ENCODE assay signal across 30 mouse cellular contexts in genomic region chrX:38039666-38040065, GRCm38 (mm10). TPM values are rescaled to one million over a fixed set of nuclear protein-coding genes. Genes with fewer than 3 reads are reported as not detected.
"Had no signal": no experiment of that assay in that cellular context is flagged by ENCODE, and none has a peak within 500 bp of the region (broad histone marks: within the 10 kb centered on the region; RNA-seq: fewer than 3 reads in every experiment).

No protein-coding gene starts in this region.

- H3K4me3 ChIP-seq: limb, embryonic 10.5 days; limb, embryonic 13.5 days; liver, embryonic 12.5 days; liver, embryonic 15.5 days; lung, embryonic 15.5 days; megakaryocyte, embryonic 14.5 days; midbrain, embryonic 10.5 days; midbrain, embryonic 13.5 days; myocyte; neural tube, embryonic 13.5 days had no signal

- H3K27me3 ChIP-seq: limb, embryonic 13.5 days; liver, embryonic 12.5 days; liver, embryonic 15.5 days; lung, embryonic 15.5 days; midbrain, embryonic 13.5 days; neural tube, embryonic 13.5 days had no signal

- H3K27ac ChIP-seq: limb, embryonic 10.5 days; limb, embryonic 13.5 days; liver, embryonic 12.5 days; liver, embryonic 15.5 days; lung, embryonic 15.5 days; midbrain, embryonic 10.5 days; midbrain, embryonic 13.5 days; neural tube, embryonic 13.5 days had no signal

- ATAC-seq: liver, embryonic 12.5 days; midbrain, embryonic 13.5 days; midbrain, embryonic 16.5 days had no signal

- H3K4me2 ChIP-seq: limb, embryonic 13.5 days; liver, embryonic 12.5 days; liver, embryonic 15.5 days; lung, embryonic 15.5 days; midbrain, embryonic 13.5 days; neural tube, embryonic 13.5 days had no signal

- H3K36me3 ChIP-seq: limb, embryonic 10.5 days; limb, embryonic 13.5 days; liver, embryonic 12.5 days; liver, embryonic 15.5 days; lung, embryonic 15.5 days; midbrain, embryonic 10.5 days; midbrain, embryonic 13.5 days; neural tube, embryonic 13.5 days had no signal

- DNase-seq: kidney, adult 2 months; kidney, postnatal 10 days; kidney, postnatal 36 days; liver; lung, adult 18-20 months; lung, postnatal 10 days; lung, postnatal 36 days; thymus, postnatal 25 days had no signal

- H3K4me1 ChIP-seq: limb, embryonic 10.5 days; limb, embryonic 13.5 days; liver, embryonic 12.5 days; liver, embryonic 15.5 days; lung, embryonic 15.5 days; megakaryocyte, embryonic 14.5 days; midbrain, embryonic 10.5 days; midbrain, embryonic 13.5 days; neural tube, embryonic 13.5 days had no signal

- H3K9me3 ChIP-seq: limb, embryonic 10.5 days; limb, embryonic 13.5 days; liver, embryonic 12.5 days; liver, embryonic 15.5 days; lung, embryonic 15.5 days; midbrain, embryonic 10.5 days; midbrain, embryonic 13.5 days; neural tube, embryonic 13.5 days had no signal

- H3K9ac ChIP-seq: limb, embryonic 13.5 days; liver, embryonic 12.5 days; liver, embryonic 15.5 days; lung, embryonic 15.5 days; midbrain, embryonic 13.5 days; neural tube, embryonic 13.5 days had no signal

RNA-seq across cellular contexts. Expression of gene Btg1-ps2, which starts 3.2 kb away (rescaled TPM):
- total RNA-seq: layer of hippocampus, adult 8-10 months; layer of hippocampus, postnatal 14 days; left cerebral cortex, adult 8-10 months; left cerebral cortex, postnatal 25 days; monocyte, adult 5-6 weeks; neutrophil, adult 5-6 weeks had no signal
- polyA plus RNA-seq: kidney, adult 2 months; kidney, embryonic 14.5 days; limb, embryonic 10.5 days; limb, embryonic 13.5 days; liver, embryonic 12.5 days; liver, embryonic 15.5 days; lung, embryonic 15.5 days; midbrain, embryonic 10.5 days; midbrain, embryonic 13.5 days; midbrain, embryonic 16.5 days; myocyte; neural tube, embryonic 13.5 days; small intestine, adult 2 months; stomach, embryonic 16.5 days; thymus, postnatal 0 days had no signal

RNA-seq across cellular contexts. Expression of gene Btg1-ps1, which starts 21.1 kb away (rescaled TPM):
- total RNA-seq: layer of hippocampus, adult 8-10 months; layer of hippocampus, postnatal 14 days; left cerebral cortex, adult 8-10 months; left cerebral cortex, postnatal 25 days; monocyte, adult 5-6 weeks; neutrophil, adult 5-6 weeks had no signal
- polyA plus RNA-seq: kidney, adult 2 months; kidney, embryonic 14.5 days; limb, embryonic 10.5 days; limb, embryonic 13.5 days; liver, embryonic 12.5 days; liver, embryonic 15.5 days; lung, embryonic 15.5 days; midbrain, embryonic 10.5 days; midbrain, embryonic 13.5 days; midbrain, embryonic 16.5 days; myocyte; neural tube, embryonic 13.5 days; small intestine, adult 2 months; spleen, adult 2 months; stomach, embryonic 16.5 days; thymus, postnatal 0 days had no signal

RNA-seq across cellular contexts. Expression of gene Rhox10, which starts 26.6 kb away (rescaled TPM):
- total RNA-seq: layer of hippocampus, adult 8-10 months; layer of hippocampus, postnatal 14 days; left cerebral cortex, adult 8-10 months; left cerebral cortex, postnatal 25 days; monocyte, adult 5-6 weeks; neutrophil, adult 5-6 weeks had no signal
- polyA plus RNA-seq: kidney, adult 2 months; kidney, embryonic 14.5 days; limb, embryonic 10.5 days; limb, embryonic 13.5 days; liver, embryonic 12.5 days; liver, embryonic 15.5 days; lung, embryonic 15.5 days; midbrain, embryonic 10.5 days; midbrain, embryonic 13.5 days; midbrain, embryonic 16.5 days; neural tube, embryonic 13.5 days; small intestine, adult 2 months; spleen, adult 2 months; stomach, embryonic 16.5 days; thymus, postnatal 0 days had no signal

RNA-seq across cellular contexts. Expression of gene Rhox11, which starts 45.3 kb away (rescaled TPM):
- total RNA-seq: layer of hippocampus, adult 8-10 months; layer of hippocampus, postnatal 14 days; left cerebral cortex, adult 8-10 months; left cerebral cortex, postnatal 25 days; monocyte, adult 5-6 weeks; neutrophil, adult 5-6 weeks had no signal
- polyA plus RNA-seq: kidney, adult 2 months; kidney, embryonic 14.5 days; limb, embryonic 10.5 days; limb, embryonic 13.5 days; liver, embryonic 12.5 days; liver, embryonic 15.5 days; lung, embryonic 15.5 days; midbrain, embryonic 10.5 days; midbrain, embryonic 13.5 days; midbrain, embryonic 16.5 days; myocyte; neural tube, embryonic 13.5 days; small intestine, adult 2 months; spleen, adult 2 months; stomach, embryonic 16.5 days; thymus, postnatal 0 days had no signal
